Mouse (Mus musculus): Measurements from ENCODE around the gene Pex16. TPM values are rescaled to one million over a fixed set of nuclear protein-coding genes. Genes with fewer than 3 reads are reported as not detected.
"Not testable (repeated sequence)": the region's sequence is repeated elsewhere in the genome, so short reads cannot be mapped to it uniquely, and the experiment has no call there.

Pex16 gene
- polyA plus RNA-seq, 1 experiment = 89.5 TPM

DNA sequence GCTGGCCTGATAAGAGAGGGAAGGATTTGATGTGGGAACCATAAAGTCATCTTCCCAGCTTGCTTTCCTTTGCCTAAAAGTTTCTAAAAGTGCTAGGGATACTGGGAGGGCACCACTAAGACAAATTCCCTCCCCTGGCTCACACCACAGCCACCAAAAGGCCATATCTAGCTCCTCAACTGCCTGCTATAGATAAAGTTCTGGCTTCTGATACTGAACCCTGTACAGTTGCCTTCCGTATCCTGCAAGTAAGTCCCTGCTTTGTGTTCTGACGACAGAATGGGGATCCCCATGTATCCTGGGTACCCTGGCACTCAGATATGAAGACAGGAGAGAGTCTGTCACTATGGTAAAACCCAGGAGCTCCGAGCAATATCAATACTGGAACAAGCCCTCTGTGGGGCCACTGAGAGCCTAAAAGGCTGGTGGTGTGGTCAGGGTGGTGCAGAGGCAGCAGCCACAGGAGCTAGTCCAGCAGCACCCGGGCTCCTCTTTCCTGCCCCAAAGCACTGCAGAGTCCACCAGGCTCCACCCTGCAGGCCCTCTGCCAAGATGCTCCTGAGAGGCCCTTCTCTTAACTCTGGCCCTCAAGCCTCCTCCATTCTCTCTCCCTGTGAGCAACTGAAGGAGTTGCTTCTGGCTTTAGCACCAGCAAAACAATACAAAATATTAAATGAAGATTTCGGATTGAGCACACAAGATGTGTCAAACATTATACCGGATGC, 15.9 kb downstream of the Pex16 start:
- Histone ChIP-seq H3K4me1 (ENCODE audit: control insufficient read depth, insufficient read depth, insufficient read length, low read length) (no peaks in the 10 kb centered on the region; the same call in 1 of the 2 replicates), H3K27ac (replicated peaks; ENCODE audit: low read depth, low read length) (no peak overlapping the region), H3K4me3 (ENCODE audit: insufficient read depth, low read depth, low read length) (no peak overlapping the region)

DNA sequence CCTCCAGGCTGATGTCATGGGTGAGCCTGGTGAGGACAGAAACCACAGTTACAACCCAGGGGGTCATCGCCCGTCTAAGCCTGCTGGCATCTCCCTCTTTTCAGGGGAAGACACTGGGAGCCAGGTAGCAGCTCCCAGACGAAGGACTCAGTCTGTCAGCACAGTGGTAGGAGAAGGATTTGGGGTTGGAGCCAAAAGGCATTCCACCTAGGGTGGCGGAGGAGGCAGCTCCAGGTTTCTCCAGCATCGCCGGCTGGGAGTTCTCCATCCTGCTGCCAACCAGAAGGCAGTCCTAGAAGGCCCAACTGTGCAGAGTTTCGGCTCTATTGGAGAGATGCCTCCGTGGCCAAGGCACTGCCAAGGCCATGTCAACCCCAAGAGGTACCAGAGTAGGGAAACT, 16.6 kb downstream of the Pex16 start:
- Histone ChIP-seq H3K27ac (replicated peaks; ENCODE audit: low read depth, low read length) (no peak overlapping the region), H3K4me1 (ENCODE audit: control insufficient read depth, insufficient read depth, insufficient read length, low read length) (no peaks in the 10 kb centered on the region; the same call in 1 of the 2 replicates), H3K4me3 (ENCODE audit: insufficient read depth, low read depth, low read length) (no peak overlapping the region)

DNA sequence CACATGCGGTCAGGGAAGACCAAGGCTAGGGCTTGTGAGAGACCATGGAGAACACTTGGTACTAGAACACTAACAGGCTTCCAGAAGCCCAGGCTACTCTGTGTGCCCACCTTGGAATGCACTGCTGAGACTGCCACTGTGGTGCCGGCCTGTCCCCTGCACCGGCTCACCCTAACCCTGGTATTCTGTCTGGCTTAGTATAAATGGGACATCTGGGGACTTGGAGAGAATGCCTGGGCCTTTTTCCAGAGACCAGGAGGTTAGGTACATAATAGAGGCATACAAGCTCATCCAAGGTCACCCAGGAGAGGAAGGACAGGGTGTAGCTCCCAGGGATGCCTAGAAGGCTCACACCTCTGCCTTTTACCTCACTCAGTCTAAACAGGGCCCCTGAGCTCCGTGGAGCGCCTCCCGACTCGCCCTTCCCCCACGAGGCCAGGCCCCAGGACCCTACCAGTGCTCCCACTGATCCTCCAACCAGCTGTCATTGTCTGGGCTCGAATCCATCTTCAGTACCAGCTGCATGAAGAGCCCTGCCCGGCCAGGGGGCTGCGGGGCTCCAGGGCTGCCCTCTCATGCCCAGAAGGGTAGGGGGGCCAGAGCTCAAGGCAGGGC, 17.3 kb downstream of the Pex16 start:
- Histone ChIP-seq H3K4me3 (ENCODE audit: insufficient read depth, low read depth, low read length) (peak overlapping the region; percentile 29; the same call in 1 of the 2 replicates), H3K4me1 (ENCODE audit: control insufficient read depth, insufficient read depth, insufficient read length, low read length) (no peaks in the 10 kb centered on the region; the same call in 1 of the 2 replicates), H3K27ac (replicated peaks; ENCODE audit: low read depth, low read length) (no peak overlapping the region)

DNA sequence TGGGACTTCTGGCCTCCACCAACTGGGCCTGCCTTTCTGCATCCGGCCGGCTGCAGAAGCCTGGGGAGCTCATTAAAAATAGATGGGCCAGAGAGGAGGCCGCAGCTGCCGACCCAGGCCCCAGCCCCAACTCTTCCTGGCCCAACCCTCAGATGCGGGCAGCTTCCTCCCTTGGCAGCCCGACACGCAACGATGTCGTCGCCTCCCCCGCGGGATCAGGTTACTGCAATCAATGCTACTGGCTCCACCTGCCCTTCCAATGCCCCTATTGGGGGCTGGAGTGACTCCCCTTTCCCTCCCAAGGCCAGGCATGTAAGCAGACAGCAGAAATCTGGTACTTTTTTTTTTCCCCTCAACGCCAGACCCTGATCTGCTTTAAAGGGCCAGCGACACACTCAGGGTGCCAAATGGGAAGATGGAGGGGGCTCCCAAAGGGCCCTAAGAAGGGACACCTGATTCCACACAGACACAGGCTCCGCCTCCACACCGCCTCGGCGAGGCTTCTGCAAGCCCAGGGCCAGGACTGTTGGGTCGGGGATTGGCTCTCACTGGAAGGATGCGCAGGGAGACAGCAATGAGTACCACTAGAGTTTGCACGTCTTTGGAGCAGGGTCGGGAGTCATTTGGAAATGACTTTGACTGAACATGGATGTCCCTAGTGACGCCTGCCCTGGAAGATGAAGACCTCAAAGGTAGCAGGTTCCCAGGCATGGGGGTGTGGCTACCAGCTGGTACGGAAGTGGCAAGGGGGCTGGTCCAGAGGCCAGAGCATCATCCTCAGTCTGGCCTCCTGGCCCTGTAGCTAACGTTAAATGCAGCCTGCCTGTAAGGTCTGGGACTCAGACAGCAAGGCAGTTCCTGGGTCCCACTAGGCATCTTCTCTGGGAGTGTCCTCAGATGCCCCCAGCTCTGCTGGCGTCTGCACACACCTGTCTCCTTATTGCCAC, 18.1 kb downstream of the Pex16 start:
- H3K4me1 ChIP-seq (ENCODE audit: control insufficient read depth, insufficient read depth, insufficient read length, low read length) = no peaks in the 10 kb centered on the region; the same call in 1 of the 2 replicates
- H3K27ac ChIP-seq (replicated peaks; ENCODE audit: low read depth, low read length) = no peak overlapping the region
- peak overlapping the region; percentile 29; the same call in 1 of the 2 replicates for H3K4me3 ChIP-seq (ENCODE audit: insufficient read depth, low read depth, low read length)

DNA sequence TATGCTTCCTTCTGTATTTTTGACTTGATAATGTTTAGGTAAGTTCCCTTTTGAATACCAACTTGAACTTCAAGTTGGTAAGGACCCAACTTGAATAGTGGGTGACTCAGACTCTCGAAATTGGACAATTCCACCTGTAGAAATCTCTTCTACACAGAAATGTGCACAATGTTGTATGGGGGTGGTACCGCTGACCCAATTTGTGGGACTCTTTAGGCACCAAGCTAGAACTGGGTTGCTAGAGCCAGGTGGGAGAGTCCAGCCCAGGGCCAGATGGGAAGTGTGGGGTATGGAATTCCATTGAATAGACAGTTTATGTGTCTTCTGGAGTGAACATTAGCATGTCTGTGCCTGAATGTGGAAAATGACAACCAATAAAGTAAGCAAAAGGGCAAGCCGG, 21.1 kb downstream of the Pex16 start:
- no peaks in the 10 kb centered on the region; the same call in 1 of the 2 replicates for H3K4me1 ChIP-seq (ENCODE audit: control insufficient read depth, insufficient read depth, insufficient read length, low read length)
- no peak overlapping the region for H3K4me3 ChIP-seq (ENCODE audit: insufficient read depth, low read depth, low read length)
- no peak overlapping the region for H3K27ac ChIP-seq (replicated peaks; ENCODE audit: low read depth, low read length)

DNA sequence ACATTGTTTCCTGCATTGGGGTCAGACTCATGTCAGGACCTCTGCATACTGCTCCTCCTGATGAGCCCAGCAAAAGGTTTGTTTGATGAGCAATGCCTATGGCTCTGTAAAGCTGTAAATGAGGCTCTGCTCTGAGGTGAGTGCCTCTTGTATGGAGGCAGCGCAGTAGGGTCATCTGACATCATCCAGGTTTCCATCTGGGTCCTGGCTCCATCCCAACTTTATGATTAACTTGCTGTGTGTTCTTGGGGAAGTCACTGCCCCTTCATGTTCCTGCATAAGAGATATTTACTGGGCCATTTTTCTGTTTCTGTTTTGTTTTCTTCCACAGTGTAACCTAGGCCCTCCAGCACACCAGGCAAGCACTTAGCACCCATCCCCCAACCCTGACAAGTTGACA, 23.0 kb downstream of the Pex16 start:
- H3K4me3 ChIP-seq (ENCODE audit: insufficient read depth, low read depth, low read length) = no peak overlapping the region
- H3K27ac ChIP-seq (replicated peaks; ENCODE audit: low read depth, low read length) = no peak overlapping the region
- no peaks in the 10 kb centered on the region for H3K4me1 ChIP-seq (ENCODE audit: control insufficient read depth, insufficient read depth, insufficient read length, low read length)

DNA sequence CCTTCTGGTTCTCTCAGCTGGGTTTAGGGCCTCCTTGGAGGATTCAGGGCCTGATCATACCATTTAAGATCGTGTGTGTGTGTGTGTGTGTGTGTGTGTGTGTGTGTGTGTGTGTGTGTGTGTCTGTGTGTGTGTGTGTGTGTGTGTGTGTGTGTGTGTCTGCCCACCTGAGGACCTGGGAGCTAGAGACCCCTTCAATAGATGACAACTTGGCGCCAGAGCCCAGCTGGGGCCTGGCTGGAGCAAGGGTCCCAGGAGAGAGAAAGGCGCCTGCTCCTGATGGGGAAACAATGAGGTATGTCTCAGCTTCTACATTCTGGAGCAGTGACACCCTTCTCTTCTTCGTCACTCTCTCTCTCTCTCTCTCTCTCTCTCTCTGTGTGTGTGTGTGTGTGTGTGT, 25.4 kb downstream of the Pex16 start:
- H3K27ac ChIP-seq (replicated peaks; ENCODE audit: low read depth, low read length); H3K4me1 ChIP-seq (ENCODE audit: control insufficient read depth, insufficient read depth, insufficient read length, low read length); H3K4me3 ChIP-seq (ENCODE audit: insufficient read depth, low read depth, low read length): not testable (repeated sequence)

DNA sequence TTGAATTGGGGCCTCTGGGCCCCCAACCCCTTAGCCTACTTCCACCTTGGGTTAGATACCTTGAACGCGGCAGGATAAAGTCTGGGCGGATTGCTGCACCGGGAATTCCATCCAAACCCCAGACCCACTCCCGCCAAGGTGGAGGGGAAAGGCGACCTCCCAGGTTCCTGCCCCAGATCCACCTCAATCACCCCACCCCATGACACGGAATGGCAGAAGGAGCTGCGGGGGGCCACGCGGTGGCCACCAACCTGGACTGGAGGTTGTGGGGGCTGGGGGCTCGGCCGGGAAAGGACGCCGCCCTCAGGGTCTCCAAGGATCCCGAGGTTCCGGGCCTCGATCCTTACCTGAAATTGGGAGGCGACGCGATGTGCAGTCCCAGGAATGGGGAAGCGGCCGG, 26.2 kb downstream of the Pex16 start:
- peak overlapping the region; percentile 52 for H3K4me3 ChIP-seq (ENCODE audit: insufficient read depth, low read depth, low read length)
- H3K4me1 ChIP-seq (ENCODE audit: control insufficient read depth, insufficient read depth, insufficient read length, low read length) = no peaks in the 10 kb centered on the region; the same call in 1 of the 2 replicates
- H3K27ac ChIP-seq (replicated peaks; ENCODE audit: low read depth, low read length) = no peak overlapping the region

DNA sequence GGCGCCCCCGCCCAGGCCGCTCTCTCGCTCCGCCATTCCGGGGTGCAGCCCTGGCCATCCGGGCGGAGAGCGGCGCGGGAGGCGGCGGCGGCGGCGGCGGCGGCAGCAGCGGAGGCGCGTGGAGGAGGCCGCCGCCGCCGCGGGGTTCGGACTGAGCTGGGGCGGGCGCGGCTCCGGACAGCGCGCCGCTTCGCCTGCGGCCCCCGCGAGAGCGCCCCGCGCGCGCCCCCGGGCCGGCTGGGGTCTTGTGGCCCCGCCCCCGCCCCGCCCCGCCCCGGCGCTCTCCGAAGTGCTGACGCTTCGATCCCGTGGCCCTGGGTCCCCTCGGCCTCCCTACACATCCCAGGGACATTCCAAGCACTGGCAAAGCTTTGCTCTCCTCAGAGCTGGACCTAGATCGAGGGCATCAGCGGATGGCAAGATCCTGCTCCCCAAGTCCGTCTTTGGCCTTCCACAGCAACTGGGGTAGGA, 26.6 kb downstream of the Pex16 start, which contains the start of gene Mapk8ip1:
TSS of gene Mapk8ip1 (minus strand) at position 173 of the 471 bp plus-strand sequence.
- no peak within 1 kb of the TSS for H3K27ac ChIP-seq (replicated peaks; ENCODE audit: low read depth, low read length)
- H3K4me1 ChIP-seq (ENCODE audit: control insufficient read depth, insufficient read depth, insufficient read length, low read length) = no peaks in the 10 kb centered on the region; the same call in 1 of the 2 replicates
- H3K4me3 ChIP-seq (ENCODE audit: insufficient read depth, low read depth, low read length) = peak within 1 kb of the TSS; percentile 52

DNA sequence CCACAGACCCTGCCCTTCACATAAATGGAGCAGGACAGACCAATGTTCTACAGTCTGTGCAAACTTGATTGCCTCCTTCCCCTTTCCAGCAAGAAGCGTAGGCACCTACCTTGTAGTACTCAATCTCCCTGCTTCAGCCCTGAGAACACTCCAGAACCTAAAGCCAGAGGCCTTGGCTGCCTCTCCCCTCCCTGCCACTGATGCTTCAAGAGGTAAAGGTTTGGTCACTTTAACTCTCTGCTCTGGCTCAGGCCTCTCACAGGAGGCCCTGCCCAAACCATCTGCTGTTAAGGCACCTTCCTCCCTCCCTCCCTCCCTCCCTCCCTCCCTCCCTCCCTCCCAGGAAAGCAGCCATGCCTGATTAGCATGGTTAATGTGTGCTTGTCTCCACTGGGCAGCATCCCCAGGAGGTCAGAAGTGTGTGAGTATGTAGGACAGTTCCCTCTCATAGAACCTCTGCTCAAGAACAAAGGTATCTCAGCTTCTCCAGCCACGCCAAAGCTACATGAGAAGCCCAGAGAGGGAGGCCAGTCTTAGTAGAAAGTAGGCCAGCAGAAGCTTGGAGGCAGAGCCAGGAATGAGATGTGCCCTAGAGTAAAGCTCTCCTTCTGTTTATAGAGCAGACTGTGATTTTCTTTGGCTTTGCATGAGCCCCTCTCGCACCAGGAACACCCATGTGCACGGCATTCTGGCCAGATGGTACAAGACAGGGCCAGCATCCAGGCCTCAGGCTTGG, 28.3 kb downstream of the Pex16 start:
- H3K27ac ChIP-seq (replicated peaks; ENCODE audit: low read depth, low read length) = no peak overlapping the region

DNA sequence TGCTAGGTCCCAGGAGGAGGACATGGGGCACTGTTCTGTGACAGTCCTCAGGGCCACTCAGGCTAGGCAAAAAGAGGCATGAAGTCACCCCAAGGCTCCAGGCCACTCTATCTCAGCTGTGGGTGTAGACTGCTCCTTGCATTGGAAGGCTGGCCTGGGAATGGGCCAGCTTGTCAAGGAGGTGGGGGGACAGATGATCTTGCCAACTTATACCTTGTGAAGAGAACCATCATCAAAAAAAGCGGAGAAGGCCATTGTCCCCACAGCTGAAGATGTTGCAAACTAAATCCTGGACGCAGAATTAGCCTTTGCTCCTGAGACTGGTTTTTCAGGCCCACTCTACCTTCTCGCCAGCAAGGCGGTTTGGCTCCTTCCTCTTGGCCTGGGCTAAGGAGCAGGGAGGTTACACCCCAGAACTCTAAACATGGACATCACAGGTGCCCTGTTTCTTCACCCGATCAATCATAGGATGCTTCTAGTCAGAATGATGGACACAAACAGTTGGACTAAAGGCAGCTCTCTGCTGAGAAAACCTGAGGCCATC, 29.4 kb downstream of the Pex16 start:
- Histone ChIP-seq H3K4me1 (ENCODE audit: control insufficient read depth, insufficient read depth, insufficient read length, low read length) (no peaks in the 10 kb centered on the region; the same call in 1 of the 2 replicates), H3K27ac (replicated peaks; ENCODE audit: low read depth, low read length) (no peak overlapping the region), H3K4me3 (ENCODE audit: insufficient read depth, low read depth, low read length) (no peak overlapping the region)

More for the DNA sequence above, 28.3 kb downstream of the Pex16 start:
- Histone ChIP-seq H3K4me1 (ENCODE audit: control insufficient read depth, insufficient read depth, insufficient read length, low read length) (no peaks in the 10 kb centered on the region; the same call in 1 of the 2 replicates), H3K4me3 (ENCODE audit: insufficient read depth, low read depth, low read length) (no peak overlapping the region)

DNA sequence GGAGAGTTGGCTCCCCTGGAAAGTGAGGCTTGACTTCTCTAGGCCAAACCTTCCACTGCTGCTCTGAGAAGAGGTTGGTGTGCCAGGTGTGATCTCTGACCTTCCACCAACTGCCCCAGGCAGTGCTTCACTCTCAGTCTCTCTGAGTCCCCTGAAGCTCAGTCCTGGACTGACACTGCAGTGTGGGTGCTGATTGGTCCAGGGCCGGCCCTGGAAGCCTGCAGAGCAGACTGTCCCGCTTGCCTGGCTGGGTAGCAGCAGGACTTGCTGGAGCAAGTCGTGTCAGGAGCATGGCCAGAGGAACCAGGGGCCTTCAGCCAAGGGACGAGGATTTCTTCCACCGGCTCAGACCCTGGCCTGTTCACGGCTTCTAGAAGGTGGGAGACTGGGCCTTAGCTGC, 30.3 kb downstream of the Pex16 start:
- H3K4me1 ChIP-seq (ENCODE audit: control insufficient read depth, insufficient read depth, insufficient read length, low read length) = no peaks in the 10 kb centered on the region; the same call in 1 of the 2 replicates
- H3K4me3 ChIP-seq (ENCODE audit: insufficient read depth, low read depth, low read length) = no peak overlapping the region
- H3K27ac ChIP-seq (replicated peaks; ENCODE audit: low read depth, low read length) = no peak overlapping the region

DNA sequence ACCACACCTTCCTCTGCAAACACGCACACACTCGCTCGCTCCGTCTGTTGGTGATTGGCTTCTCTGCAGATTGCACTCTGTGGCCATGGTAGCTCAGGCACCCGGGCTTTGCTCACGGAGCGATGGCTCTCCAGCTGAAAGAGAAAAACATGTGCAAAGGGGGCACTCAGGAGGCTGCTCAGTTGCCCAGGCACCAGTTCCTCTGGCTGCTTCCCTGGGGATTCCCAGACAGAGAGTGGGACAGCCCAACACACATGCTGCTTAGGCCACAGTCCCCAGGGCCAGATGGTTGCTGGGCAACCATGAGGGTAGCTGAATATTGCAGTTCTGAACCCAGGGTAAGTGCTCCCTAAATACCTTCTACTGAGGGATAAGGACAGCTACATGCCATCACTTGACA, 31.2 kb downstream of the Pex16 start:
- no peak overlapping the region for H3K4me3 ChIP-seq (ENCODE audit: insufficient read depth, low read depth, low read length)
- H3K27ac ChIP-seq (replicated peaks; ENCODE audit: low read depth, low read length) = no peak overlapping the region
- no peaks in the 10 kb centered on the region; the same call in 1 of the 2 replicates for H3K4me1 ChIP-seq (ENCODE audit: control insufficient read depth, insufficient read depth, insufficient read length, low read length)

All from brown adipose tissue, adult 24 weeks (tissue).